Mouse (Mus musculus): Measurements from ENCODE around the gene Atoh7. TPM values are rescaled to one million over a fixed set of nuclear protein-coding genes. Genes with fewer than 3 reads are reported as not detected.
A peak's percentile ranks its signal among the peaks of the same experiment; 100 is the strongest.

Atoh7 gene
- total and polyA plus RNA-seq, 2 experiments: not detected

DNA sequence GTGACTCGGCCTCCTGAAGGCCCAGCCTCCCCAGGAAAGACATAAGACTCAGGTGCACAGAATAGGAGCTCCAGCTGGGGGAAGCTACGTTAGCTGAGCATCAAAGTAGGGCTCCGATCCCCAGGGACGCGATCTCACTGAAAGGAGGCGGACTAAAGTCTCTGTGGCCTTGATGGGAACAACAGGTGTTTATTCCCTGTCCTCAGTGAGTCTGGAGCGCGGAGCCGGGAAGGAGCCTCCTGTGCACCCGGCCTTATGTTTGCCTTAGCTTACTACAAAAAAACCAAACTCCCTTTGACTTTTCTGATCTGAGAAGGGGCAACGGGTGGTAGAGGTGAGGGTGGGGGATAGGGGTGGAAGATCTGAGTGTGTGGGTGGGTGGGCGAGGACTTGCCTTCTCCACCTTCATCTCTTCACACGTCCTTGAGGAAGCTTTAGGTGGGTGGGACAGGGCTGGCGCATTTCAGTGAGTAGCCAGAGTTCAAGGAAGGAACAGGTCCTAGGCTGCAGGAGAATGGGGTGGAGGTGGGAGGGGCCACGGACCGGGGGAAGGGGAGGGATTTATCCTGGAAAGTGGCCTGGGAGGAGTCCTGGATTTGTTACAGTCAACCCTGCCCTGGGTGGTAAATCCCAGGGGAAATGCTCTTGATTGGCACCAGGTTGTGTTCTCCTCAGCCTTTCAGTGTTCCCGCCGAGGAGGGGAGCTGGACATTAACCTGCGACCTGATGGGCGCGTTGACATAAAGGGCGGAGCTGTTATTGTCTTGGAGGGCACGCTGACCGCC lies 42.3 kb upstream of the Atoh7 start:
- no peak overlapping the region for H3K4me3 ChIP-seq (ENCODE audit: insufficient read depth, low read depth, low read length)
- H3K27ac ChIP-seq (replicated peaks; ENCODE audit: insufficient read depth, low read depth, low read length): no peak overlapping the region
- DNase-seq (ENCODE audit: extremely low read depth, low read depth, low spot score): peak; percentile 71

GRCm38 (mm10) chr10:63059862-63060261 lies 39.6 kb upstream of the Atoh7 start, which contains the start of gene Pbld1:
Gene Pbld1 (plus strand): TSS chr10:63060162.
- Histone ChIP-seq H3K79me2 (ENCODE audit: control insufficient read depth, insufficient read depth, low read length) (peaks cover 5% of the 10 kb centered on the region; the same call in 1 of the 2 replicates), H3K4me3 (ENCODE audit: insufficient read depth, low read depth, low read length) (no peak within 1 kb of the TSS; the same call in 1 of the 2 replicates), H3K27me3 (ENCODE audit: control insufficient read depth, insufficient read depth, low read length) (no peaks in the 10 kb centered on the region), H3K36me3 (ENCODE audit: control insufficient read depth, insufficient read depth, low read length) (peaks cover 24% of the 10 kb centered on the region), H3K9ac (ENCODE audit: low read depth, low read length) (peak within 1 kb of the TSS; percentile 49), H3K4me1 (ENCODE audit: control insufficient read depth, insufficient read depth, low read length) (peaks cover 10% of the 10 kb centered on the region), H3K27ac (replicated peaks; ENCODE audit: insufficient read depth, low read depth, low read length) (peak within 1 kb of the TSS; percentile 86)
- WGBS: 44% methylated on average over 2 of the region's 2 CpGs
- no peak for TF ChIP-seq CTCF (IDR thresholded peaks at IDR 0.05; ENCODE audit: low read depth, low read length)
- TF ChIP-seq POLR2A (IDR thresholded peaks at IDR 0.05; ENCODE audit: extremely low read depth, insufficient read depth, low read length): no peak
- DNase-seq (ENCODE audit: extremely low read depth, low read depth, low spot score): no peak

More for the DNA sequence above, 42.3 kb upstream of the Atoh7 start:
- TF ChIP-seq CTCF (IDR thresholded peaks at IDR 0.05; ENCODE audit: low read depth, low read length) (no peak), POLR2A (IDR thresholded peaks at IDR 0.05; ENCODE audit: extremely low read depth, insufficient read depth, low read length) (no peak)
- Histone ChIP-seq H3K36me3 (ENCODE audit: control insufficient read depth, insufficient read depth, low read length) (peaks cover 41% of the 10 kb centered on the region), H3K4me1 (ENCODE audit: control insufficient read depth, insufficient read depth, low read length) (peaks cover 7% of the 10 kb centered on the region; the same call in 1 of the 2 replicates), H3K79me2 (ENCODE audit: control insufficient read depth, insufficient read depth, low read length) (no peaks in the 10 kb centered on the region), H3K9ac (ENCODE audit: low read depth, low read length) (no peak overlapping the region), H3K27me3 (ENCODE audit: control insufficient read depth, insufficient read depth, low read length) (no peaks in the 10 kb centered on the region)
- 61% methylated on average over 24 of the region's 24 CpGs for WGBS

- TF ChIP-seq POLR2A (IDR thresholded peaks at IDR 0.05; ENCODE audit: extremely low read depth, insufficient read depth, low read length) (no peak), CTCF (IDR thresholded peaks at IDR 0.05; ENCODE audit: low read depth, low read length) (0 out of 2 replicates have a peak, but pooled peaks have one; percentile 20)
- H3K4me1 ChIP-seq (ENCODE audit: control insufficient read depth, insufficient read depth, low read length): peaks cover 12% of the 10 kb centered on the region
- WGBS: 11% methylated on average over 11 of the region's 11 CpGs
- H3K36me3 ChIP-seq (ENCODE audit: control insufficient read depth, insufficient read depth, low read length): peaks cover 20% of the 10 kb centered on the region
- no peak overlapping the region; the same call in 1 of the 2 replicates for H3K4me3 ChIP-seq (ENCODE audit: insufficient read depth, low read depth, low read length)
- H3K27ac ChIP-seq (replicated peaks; ENCODE audit: insufficient read depth, low read depth, low read length): peak overlapping the region; percentile 86
- H3K79me2 ChIP-seq (ENCODE audit: control insufficient read depth, insufficient read depth, low read length): peaks cover 5% of the 10 kb centered on the region; the same call in 1 of the 2 replicates
- peak; percentile 97 for DNase-seq (ENCODE audit: extremely low read depth, low read depth, low spot score)
- no peaks in the 10 kb centered on the region for H3K27me3 ChIP-seq (ENCODE audit: control insufficient read depth, insufficient read depth, low read length)
- H3K9ac ChIP-seq (ENCODE audit: low read depth, low read length): peak overlapping the region; percentile 49
These were observed 39.0 kb upstream of the Atoh7 start for GRCm38 (mm10) chr10:63060406-63060805.

GRCm38 (mm10) chr10:63061266-63061665 lies 38.2 kb upstream of the Atoh7 start:
- Histone ChIP-seq H3K36me3 (ENCODE audit: control insufficient read depth, insufficient read depth, low read length) (peaks cover 18% of the 10 kb centered on the region), H3K4me1 (ENCODE audit: control insufficient read depth, insufficient read depth, low read length) (peaks cover 17% of the 10 kb centered on the region), H3K4me3 (ENCODE audit: insufficient read depth, low read depth, low read length) (peak overlapping the region; percentile 79), H3K79me2 (ENCODE audit: control insufficient read depth, insufficient read depth, low read length) (peaks cover 5% of the 10 kb centered on the region; the same call in 1 of the 2 replicates), H3K27ac (replicated peaks; ENCODE audit: insufficient read depth, low read depth, low read length) (peak overlapping the region; percentile 98), H3K27me3 (ENCODE audit: control insufficient read depth, insufficient read depth, low read length) (no peaks in the 10 kb centered on the region), H3K9ac (ENCODE audit: low read depth, low read length) (peak overlapping the region; percentile 83)
- WGBS: 18% methylated on average over 12 of the region's 12 CpGs
- TF ChIP-seq CTCF (IDR thresholded peaks at IDR 0.05; ENCODE audit: low read depth, low read length) (no peak), POLR2A (IDR thresholded peaks at IDR 0.05; ENCODE audit: extremely low read depth, insufficient read depth, low read length) (0 out of 2 replicates have a peak, but pooled peaks have one; percentile 42)
- peak; percentile 100 for DNase-seq (ENCODE audit: extremely low read depth, low read depth, low spot score)

DNA sequence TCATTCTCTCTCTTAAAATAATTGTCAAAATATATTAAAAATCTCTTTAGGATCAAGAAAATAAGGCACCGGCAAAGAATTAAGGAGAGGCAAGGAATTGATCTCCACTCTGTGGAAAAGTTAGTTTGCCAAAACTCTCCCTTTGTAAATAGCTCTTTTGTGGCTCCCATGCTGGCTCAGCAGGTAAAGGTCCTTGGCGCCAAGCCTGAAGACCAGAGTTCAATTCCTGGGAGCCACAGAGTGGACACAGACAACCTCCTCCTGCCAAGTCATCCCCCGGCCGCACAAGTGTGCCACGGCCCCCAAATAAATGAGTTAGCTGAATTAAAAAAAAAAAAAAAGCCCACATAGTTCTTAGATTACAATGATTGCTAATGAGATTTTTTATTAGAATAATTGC lies 36.8 kb upstream of the Atoh7 start:
- TF ChIP-seq CTCF (IDR thresholded peaks at IDR 0.05; ENCODE audit: low read depth, low read length) (no peak), POLR2A (IDR thresholded peaks at IDR 0.05; ENCODE audit: extremely low read depth, insufficient read depth, low read length) (no peak)
- WGBS: 21% methylated on average over 5 of the region's 5 CpGs
- H3K27me3 ChIP-seq (ENCODE audit: control insufficient read depth, insufficient read depth, low read length): no peaks in the 10 kb centered on the region
- H3K4me1 ChIP-seq (ENCODE audit: control insufficient read depth, insufficient read depth, low read length): peaks cover 23% of the 10 kb centered on the region
- DNase-seq (ENCODE audit: extremely low read depth, low read depth, low spot score): peak; percentile 92
- peak overlapping the region; percentile 98 for H3K27ac ChIP-seq (replicated peaks; ENCODE audit: insufficient read depth, low read depth, low read length)
- peaks cover 5% of the 10 kb centered on the region; the same call in 1 of the 2 replicates for H3K79me2 ChIP-seq (ENCODE audit: control insufficient read depth, insufficient read depth, low read length)
- H3K36me3 ChIP-seq (ENCODE audit: control insufficient read depth, insufficient read depth, low read length): peaks cover 24% of the 10 kb centered on the region
- peak overlapping the region; percentile 79 for H3K4me3 ChIP-seq (ENCODE audit: insufficient read depth, low read depth, low read length)
- H3K9ac ChIP-seq (ENCODE audit: low read depth, low read length): no peak overlapping the region; the same call in 1 of the 2 replicates
